Mouse (Mus musculus): ENCODE measurements around the gene Arntl.

Gene Arntl

DNA sequence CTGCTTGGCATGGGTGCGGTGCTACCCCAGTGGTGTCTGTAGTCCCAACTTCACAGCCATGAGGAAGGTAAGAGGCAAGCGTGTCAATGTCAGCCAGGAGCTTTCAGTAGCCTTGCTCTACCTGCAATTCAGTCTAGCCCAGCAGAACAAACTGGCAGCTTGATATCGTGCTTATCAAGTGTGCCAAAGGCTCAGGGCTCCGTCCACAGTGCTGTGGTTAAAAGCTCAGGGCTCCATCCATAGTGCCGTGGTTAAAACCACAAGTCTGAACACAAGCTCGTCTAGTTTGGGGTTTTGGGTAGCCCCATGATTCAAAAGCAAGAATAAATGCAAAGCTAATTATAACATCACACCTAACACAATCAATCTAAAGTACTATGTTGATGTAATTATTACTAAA lies 87.3 kb downstream of the Arntl start:
- no peak for DNase-seq (ENCODE audit: low spot score)

DNA sequence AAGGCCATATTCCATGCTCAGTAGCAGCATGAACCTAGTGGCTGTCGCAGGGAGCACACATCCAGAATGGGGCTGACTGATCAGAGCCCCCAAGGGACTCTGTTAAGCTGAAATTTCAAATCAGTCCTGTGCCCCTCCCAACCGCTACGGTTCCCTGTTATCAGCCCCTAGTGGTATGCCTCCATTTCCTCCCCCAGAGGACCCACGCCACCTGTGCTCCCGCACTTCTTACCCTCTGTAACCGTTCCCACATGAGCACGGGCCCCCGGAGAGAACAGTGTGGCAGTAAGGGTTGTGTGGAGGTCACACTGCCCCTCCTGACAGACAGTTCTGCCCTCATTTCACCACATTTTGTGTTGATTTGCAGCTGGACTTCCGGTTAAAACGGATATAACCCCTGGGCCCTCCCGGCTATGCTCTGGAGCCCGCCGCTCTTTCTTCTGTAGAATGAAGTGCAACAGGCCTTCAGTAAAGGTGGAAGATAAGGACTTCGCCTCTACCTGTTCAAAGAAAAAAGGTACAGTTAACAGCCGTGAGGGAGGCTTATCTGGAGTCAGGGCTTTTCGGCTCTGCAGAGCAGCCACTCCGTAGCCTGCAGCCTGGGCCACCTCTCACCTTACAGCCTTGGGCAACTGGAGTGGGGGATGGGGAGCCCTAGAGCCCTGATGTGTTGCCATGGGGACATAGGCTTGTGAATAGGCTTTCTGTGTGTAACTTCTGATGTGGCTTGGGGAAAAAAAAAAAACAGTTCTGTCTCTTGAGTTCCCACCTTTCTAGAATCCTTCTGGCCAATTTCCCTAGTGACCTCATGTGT lies 88.0 kb downstream of the Arntl start:
- DNase-seq (ENCODE audit: low spot score): no peak

DNA sequence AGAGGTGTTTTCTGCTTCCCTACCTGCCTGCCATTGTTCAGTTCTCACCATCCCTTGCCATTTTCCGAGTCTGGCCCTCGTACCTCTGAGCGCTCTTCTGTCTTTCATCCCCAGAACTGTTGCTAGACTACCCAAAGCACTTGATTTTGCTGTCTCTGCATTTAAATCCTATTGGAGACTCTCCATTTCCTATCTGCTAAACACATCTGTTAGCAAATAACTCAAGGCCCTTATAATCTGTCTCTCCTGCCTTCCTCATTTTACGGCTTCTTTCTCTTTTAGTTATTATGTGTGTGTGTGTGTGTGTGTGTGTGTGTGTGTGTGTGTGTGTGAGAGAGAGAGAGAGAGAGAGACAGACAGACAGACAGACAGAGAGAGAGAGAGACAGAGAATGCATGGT lies 90.5 kb downstream of the Arntl start:
- DNase-seq (ENCODE audit: low spot score): no peak

DNA sequence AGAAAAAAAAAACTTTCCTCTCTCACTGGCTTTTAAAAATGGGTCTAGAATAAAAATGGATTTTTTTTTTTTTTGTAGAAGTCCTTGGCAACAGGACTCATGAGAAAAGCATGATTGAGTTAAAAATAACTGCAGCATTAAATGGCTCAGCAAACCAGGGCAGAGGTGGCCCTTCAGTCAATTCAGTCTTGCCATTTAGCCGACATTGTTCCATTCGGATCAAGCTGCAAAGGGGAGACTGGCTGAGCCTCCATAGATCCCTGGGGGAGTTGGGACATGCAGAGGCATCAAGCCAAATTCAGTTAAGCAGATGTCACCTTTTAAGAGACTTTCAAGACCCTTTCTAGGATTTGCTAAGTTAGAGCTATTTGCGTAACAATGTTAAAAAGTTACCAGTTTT lies 102.9 kb downstream of the Arntl start:
- DNase-seq (ENCODE audit: low spot score): no peak

DNA sequence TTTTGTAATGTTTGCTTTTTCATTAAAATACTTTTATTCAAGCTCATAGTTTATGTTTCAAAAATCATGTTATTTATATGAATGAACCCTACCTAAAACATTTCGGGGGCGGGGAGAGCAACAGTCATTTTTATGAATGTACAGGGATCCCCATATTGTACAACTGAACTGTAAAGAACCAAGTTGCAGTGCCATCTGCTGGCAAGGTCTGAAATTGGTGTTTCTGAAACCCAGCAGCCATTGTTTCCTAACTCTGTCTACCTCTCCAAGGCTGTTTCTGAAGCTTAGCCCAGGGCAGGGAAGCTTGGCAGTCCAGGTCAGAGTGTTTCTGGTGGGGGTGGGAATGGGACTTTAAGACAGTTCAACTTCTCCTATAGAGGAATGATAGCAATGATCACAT lies 104.5 kb downstream of the Arntl start:
- peak; percentile 51 for DNase-seq (ENCODE audit: low spot score)

DNA sequence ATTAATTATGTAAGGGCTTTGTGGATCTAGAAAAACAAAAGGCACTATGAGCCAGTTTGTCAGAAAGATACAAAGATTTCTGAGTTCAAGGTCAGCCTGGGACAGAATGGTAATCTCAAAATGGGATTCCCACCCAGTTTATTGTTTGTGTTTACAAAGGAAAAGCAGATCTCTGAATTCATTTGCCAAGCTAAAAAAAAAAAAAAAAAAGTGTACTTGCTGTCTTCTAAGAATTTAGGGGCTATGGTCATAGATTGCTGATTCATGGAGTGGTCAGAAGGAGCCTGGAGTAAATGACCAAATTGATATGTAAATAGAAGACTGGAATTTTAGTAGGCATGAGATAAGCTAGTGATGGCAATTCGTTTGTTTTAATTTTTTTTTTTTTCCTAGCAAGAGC lies 112.9 kb downstream of the Arntl start:
- DNase-seq (ENCODE audit: low spot score): no peak

DNA sequence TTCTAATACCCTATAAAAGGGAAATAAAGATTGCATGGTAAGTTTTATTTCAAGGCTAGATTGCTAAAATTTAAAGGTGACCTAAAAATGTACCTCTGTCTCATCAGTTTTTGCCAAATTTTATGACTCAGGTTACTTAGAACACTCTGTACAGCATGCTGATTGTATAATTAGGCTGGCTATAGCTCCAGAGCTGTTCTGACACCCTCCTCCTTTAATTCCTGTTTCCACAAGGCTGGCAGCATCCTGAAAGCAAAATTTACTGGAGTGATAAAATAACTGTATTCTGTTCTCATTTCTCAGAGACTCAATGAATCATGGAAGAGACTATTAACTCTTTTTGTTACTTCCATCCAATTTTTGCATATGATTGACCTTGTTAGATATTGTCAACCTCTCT lies 126.8 kb downstream of the Arntl start:
- DNase-seq (ENCODE audit: low spot score): no peak

DNA sequence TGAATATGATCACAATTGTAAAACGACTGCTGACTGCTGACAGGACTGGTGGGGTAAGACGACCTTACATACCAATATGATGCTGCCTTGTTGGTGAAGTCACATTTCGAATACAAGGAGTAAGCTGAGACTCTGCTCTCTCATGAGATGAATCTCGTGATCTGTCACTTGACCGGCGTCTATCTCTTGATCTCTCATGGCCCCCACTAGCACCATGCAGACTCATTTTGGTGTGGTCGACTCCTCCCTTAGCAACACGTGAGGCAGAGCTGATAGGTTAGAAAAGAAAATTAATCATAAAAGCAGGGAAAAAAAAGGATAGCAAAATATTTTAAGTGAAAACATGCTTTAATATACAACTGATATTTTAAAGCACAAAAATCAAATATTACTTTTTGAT lies 128.0 kb downstream of the Arntl start:
- no peak for DNase-seq (ENCODE audit: low spot score)

DNA sequence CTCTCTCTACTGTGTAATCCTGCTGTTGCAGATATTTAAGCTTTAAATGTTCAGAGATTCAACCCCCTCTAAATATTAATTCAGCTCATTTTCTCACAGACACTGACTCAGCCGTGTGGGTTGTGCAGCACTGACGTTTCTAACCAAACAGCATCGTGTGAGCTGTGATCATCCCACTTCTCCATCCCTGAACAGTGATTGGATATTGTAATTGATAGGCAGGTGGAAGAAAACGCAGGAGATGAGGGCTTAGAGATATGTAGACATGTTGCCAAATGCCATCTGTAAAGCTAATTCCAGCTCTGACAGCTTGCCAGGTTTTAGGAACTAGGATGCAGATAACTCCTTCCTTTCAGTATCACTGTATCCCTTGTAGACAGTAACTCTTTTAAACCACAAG lies 140.0 kb downstream of the Arntl start:
- no peak for DNase-seq (ENCODE audit: low spot score)

DNA sequence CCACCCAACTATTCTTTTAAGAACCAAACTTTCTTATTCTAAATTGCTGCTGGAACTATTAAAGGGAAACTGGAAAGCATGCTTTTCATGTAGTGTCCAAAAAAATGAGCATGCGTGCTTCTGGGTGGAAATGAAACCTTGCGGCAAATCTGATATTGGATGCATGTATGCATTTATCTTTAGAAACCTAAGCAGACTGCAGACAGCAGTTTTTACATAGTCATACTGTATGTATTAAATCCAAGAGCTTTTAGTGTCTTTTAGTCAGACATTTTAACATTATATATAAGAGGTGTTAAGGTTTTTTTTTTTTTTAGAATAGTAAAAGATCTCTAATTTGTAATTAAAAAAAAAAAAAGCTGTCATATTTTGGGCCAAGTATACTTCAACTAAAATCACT lies 140.4 kb downstream of the Arntl start:
- DNase-seq (ENCODE audit: low spot score): no peak

DNA sequence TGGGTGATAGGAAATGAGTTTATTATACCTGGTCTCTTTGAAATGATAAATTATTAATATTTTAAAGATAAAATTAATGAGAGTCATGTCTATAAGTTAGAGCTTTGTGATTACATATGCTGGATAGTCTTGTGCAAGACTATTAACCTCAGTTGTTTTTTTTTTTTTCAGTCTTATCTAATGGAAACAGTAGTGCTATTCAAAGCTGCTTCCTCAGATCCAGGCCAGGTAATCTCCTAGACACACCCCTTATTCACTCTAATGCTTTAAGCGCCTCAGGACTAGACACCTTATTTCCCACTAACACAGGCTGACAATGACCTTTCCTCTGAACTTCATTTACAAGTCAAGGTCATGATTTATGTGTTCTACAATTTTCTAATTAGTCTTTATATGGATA lies 141.8 kb downstream of the Arntl start:
- no peak for DNase-seq (ENCODE audit: low spot score)

Measured in urinary bladder, postnatal 14 days (tissue).